Mouse (Mus musculus): ENCODE measurements around the gene Ier3. TPM values are rescaled to one million over a fixed set of nuclear protein-coding genes. Genes with fewer than 3 reads are reported as not detected.
A peak's percentile ranks its signal among the peaks of the same experiment; 100 is the strongest.
"Not testable (repeated sequence)": the region's sequence is repeated elsewhere in the genome, so short reads cannot be mapped to it uniquely, and the experiment has no call there.

The Ier3 gene
- total RNA-seq, 2 experiments from 2014 or later = 4.0 to 4.5 TPM

DNA sequence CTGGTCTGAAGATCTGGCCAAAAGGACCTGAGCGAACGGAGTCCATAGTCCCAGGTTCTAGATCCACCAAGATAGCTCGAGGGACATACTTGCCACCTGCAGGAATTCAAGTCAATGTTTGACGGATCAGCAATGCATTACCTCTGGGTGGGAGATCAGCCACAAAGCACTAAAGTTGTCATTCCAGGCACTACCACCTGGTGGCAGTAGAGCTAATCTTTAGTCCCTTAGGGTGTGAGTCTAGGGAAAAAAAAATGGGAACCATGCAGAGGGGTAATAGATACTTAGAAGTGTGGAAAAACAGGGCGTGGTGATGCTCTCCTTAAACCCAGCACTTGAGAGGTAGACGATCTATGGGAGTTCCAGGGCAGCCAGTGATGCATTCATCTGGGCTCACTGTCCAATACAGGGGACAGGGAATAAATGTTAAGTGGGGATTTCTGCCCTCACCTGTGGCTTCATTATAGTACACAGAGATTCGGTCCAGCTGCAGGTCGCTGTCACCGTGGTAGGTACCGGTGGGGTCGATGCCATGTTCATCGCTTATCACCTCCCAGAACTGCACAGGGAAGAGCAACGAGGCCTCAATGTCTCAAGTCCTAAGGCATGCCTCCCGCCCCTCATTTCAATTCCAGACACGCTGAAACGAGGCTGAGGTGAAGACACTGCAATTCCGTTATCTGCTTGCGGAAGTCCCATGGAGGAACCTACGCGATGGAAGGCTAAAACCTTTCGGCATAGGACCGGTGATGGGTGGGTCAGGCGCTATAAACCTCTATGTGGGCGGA, 14.9 kb downstream of the Ier3 start:
- peak; percentile 68 for DNase-seq

DNA sequence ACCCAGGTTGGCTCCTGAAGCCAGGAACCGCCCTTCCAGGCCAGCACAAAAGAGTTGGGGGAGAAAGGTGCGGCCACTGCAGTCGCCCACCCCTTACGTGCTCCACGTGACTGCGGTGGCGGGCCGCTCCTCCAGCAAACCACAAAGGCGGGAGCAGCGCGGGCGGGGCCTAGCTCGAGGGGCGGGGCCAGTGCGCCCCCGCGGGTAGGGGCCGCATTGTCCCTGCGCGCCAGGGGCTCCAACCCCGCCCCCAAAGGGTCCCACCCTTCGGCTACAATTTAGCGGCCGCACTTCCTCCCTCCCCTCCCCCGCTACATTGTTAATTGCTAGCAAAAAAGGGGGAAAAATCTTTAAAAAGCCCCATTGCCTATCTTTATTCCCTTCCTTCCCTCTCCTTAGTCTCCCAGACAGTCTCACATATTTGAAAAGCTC, 15.5 kb downstream of the Ier3 start:
- peak; percentile 88 for DNase-seq

DNA sequence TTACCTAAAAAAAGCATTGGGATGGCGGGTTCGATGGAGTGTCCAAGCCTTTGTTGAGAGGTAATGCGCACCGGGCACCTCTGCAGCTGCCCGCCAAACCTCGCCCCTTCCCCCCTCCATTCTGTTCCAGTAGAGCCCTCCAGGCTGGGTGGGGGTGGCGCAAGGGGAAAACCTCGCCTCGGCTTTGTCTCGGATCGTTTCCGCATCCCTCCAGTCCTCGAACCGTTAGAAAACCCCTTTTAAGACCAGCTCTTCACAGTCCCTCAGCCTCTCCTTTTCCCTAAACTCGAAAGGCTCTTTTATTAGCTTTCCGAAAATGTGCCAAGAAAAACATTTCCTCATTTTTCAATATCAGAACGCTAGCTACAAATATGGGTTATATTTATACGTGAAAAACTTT, 16.0 kb downstream of the Ier3 start:
- no peak for DNase-seq

DNA sequence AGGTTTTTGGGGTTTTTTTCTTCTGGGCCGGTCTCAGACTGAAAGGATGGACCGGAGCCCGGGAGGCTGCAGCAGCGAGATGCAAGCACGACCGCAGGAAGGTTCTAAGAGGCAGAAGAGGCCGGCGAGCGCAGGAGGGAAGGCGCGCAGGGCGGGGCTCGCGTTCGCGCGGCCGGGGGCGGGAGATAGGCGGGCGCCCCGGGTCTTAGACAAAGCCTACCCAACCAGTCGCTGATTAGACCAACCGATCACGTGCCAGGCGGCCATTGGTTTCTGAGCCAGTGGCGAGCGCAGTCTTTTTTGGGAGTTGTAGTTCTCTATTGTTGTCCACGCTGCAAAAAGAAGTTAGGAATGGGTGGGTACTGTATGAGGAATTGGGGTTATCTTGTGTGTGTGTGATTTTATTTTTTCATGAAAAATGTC, 16.6 kb downstream of the Ier3 start, which contains the start of gene Tubb5:
TSS of gene Tubb5 (minus strand) at position 185 of the 423 bp plus-strand sequence.
- DNase-seq = peak; percentile 97

DNA sequence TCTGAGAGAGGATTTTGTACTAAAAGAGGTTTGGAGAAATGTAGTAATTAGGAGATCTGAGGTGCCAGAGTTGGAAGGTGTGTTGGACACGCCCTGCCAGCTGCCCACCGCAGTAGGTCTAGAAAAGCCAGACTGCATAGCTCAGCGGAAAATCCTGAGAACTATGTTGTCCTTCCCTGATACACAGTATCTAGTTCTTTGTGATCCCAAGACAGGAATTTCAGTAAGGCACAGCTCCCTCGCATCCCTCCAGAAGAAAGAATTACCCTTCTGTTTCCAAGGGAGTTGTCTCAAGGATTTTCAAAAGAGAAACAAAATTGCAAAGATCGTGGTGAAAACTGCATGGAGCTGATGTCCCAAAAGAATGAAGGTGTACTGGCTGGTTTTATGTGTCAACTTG, 17.1 kb downstream of the Ier3 start:
- DNase-seq = no peak

DNA sequence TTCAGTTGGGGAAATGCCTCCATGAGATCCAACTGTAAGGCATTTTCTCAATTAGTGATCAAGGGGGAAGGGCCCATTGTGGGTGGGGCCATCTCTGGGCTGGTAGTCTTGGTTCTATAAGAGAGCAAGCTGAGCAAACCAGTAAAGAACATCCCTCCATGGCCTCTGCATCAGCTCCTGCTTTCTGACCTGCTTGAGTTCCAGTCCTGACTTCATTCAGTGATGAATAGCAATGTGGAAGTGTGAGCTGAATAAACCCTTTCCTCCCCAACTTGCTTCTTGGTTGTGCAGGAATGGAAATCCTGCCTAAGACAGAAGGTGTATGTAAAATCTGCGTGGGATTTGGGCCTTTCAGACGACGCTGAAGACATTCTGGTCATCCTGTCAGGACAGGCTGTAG, 17.5 kb downstream of the Ier3 start:
- not testable (repeated sequence) for DNase-seq

DNA sequence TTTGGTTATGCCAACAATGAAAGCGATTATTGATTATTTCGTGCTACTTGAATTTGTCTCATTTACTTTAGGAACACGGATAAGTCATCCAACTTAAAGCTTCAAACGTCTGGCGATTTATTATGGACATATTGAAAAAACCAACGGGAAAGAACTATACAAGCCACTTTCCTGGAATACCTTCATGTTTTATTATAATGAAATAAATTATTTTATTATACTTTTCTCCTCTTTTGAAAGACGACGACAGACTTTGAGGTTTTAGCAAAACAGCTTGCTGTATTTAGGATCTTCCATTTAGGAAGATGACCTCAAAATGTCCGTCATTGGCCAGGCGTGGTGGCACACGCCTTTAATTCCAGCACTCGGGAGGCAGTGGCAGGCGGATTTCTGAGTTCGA, 19.1 kb downstream of the Ier3 start:
- DNase-seq = no peak

DNA sequence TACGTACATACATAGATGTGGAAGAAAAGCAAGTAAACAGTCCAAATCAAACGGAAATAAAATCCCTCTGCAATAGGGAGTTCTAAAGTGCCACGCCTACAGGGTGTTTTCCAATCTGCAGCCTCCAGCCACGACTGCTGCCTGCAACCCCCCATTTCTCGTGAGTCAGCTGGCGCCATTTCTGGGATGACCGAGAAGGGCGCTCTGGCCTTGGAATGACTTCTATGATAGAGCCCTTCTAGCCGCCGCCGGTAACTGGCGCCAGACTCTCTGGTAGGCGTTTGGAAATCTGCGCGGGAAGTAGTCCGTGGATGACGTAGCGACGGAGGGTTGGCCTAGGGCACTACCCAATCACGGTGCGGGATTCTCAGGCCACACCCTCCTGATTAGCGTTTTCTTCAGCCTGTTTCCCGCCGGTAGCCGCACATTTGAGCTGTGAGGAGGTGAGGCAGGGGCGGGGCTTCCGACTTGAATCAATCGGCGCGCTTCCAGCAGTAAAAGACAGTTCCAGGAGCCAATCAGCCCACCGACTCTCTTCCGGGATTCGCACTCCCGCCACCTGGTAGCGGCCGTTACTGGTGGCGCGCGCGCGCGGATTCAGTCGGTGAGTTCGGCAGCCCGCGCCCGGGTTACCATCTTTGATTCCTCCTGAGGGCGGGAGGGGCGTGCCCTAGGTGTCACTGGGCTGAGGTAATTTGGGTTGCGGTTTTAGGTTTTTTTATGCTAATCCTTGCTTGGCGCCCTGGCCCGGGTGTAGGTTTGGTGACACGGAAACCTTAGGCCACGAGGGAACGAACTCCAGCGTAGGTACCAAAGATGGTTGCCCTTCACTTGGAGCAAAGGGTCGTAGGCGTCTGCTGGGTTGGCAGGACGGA, 19.8 kb downstream of the Ier3 start, which contains the start of gene Mdc1:
TSS of gene Mdc1 (plus strand) at position 440 of the 875 bp plus-strand sequence.
- DNase-seq = peak; percentile 99

DNA sequence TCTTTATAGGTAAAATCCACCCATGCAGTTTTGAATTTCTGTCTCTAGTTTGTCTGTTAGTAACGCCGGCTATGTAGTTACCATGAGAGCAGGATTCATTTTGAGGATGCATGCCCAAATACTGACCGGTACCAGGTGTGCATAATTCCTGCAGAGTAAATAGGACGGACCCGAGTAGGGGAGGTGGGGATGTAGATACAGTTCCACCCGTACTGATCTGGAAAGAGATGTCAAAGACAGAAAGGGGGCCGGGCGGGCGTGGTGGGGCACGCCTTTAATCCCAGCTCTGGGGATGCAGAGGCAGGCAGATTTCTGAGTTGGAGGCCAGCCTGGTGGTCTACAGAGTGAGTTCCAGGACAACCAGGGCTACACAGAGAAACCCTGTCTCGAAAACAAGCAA, 20.5 kb downstream of the Ier3 start:
- no peak for DNase-seq

DNA sequence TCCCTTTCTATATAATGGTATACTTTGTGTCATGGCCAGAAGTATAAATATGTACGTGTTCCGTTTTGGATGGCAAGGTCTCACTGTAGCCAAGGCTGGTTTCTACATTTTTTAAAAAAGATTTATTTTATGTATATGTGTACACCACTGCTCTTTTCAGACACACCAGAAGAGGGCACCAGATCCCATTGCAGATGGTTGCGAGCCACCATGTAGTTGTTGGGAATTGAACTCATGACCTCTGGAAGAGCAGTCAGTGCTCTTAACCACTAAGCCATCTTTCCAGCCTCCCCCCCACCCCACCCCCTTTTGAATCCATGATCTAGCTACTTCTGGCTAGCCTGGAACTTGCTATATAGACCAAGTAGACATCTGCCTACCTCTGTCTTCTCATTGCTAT, 22.0 kb downstream of the Ier3 start:
- DNase-seq = no peak

DNA sequence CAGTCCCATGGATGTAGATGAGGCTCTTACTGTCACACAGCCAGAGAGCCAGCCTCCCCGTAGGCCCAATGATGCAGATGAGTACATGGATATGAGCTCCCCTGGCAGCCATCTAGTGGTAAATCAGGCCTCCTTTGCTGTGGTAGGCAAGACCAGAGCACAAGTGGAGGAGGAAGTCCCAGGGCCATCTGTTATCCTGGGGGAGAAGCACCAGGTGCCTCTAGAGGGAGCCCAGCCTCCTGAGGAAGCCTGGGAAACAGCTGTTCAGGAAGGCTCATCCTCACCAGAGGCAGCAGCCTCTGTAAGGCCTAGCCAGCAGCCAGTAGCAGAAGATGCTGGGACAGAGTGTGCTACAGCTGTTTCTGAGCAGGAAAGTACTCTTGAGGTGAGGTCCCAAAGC, 26.6 kb downstream of the Ier3 start:
- DNase-seq = no peak

DNA sequence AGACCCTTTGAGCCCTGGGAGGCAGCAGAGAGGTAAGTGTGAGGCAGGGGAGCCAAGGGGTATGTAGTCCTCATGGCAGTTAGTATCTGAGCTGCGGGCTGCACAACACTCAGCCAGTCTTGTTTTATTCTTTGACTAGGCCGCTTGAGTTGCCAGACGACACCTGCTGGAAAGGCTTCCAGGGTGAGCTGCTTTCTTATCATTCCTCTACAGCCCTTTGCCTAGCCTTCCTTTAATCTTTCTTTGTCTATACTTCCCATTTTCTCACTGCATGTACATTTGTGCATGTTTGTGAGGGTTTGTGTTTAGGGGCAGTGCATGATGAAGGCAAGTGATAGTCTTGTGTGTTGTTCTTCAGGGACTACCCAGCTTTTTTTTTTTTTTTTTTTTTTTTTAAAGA, 29.5 kb downstream of the Ier3 start:
- DNase-seq = no peak

DNA sequence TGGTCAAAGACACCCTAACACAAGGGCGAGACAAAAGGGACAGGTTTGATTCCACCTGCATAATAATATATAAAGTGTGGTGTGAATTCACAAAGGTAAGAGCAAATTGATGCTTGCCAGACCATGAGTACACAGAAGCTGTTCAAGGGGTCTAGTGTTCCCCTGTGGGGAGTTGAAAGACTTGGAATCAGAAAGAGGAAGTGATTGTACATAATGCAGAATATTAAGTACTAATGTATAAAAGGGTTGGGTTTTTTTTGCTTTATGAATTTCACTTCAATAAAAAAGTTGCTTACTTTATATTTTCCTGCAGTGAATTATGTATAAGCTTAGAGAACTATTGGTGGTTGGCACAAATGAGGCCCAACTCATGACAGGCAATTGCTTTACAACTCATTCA, 37.9 kb downstream of the Ier3 start:
- DNase-seq = no peak

DNA sequence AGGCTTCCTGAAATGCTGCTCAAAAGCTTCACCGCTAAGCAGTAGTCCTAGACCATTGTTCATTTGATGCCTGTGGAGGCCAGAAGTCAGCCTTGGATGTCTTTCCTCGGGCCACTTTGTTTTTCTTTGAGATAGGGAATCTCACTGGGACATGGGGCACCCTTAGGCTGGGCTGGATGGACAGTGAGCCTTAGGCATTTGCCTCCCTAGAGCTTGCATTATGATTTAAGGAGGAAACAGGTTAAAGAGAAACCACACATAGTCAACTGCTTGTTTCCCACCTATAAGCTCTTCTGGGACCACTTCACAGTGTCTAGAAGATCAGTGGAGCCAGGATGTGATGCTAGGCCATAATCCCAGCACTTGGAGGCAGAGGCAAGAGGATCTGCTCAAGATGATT, 38.4 kb downstream of the Ier3 start:
- DNase-seq = no peak

DNA sequence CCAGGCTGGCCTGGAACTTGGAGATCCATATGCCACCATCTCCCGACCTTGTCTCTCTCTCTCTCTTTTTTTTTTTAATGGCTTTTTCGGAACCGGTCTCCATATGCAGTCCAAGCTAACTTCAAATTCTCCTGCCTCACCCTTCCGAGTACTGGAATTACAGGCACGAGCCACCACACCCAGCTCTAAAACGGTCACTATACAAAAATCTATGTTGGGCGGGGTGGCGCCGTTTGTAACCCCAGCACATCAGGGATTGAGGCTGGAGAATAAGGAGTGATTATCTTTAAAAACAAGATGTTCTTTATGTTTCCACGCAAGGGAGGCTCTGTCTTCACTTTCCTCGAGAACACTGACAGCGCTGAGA, 39.3 kb downstream of the Ier3 start:
- no peak for DNase-seq

DNA sequence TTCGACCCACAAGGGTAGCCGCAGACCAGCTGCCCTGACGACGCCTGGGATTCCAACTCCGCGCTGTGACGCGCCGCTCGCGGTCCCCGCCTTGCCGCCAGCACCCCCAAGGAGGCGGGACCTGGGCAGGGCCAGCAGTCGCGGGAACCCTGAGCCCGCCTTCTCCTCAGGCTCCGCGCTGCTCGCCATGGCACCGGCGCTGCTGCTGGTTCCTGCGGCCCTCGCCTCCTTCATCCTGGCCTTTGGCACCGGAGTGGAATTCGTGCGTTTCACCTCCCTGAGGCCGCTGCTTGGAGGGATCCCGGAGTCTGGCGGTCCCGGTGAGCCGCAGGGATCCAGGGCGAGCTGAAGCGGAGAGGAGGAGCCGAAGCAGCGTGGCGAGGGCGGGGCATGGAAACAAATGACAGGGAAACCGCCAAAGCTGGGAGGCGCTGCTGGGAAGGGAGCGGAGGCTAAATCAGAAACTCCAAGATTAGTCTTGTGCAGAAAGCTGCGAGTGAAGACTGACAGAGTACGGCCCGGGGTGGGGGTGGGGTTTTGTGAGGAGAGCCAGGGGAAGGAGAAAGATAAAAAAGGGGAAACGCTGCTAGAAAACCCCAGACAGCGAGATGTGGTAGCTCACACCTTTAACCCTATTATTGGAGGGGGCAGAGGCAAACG, 39.8 kb downstream of the Ier3 start, which contains the start of gene Nrm:
TSS of gene Nrm (plus strand) at position 121 of the 660 bp plus-strand sequence.
- peak; percentile 88 for DNase-seq

DNA sequence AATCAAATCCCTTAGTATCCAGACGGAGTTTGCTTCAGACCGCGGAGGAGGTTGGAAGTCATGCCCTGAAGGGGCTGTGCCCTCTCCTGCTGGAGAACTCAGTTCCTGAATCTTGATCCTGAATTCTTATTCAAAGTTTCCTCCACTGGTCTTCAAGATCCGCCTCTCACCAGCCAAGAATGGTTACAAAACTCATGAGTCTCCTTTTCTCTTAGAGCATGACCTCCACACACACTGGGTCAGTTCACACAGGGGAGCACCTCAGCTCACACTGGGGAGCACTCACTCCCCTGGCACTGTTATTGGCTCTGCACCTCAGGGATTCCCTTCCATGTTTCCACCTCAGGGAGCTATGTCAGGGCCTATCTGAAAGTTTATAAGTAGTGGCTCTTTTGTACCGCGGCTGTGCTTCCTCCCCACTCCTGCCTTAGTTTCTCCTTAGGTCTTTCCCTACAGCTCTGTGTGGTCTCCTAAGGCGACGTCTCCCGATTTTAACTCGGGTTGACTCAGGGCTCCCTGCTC, 43.4 kb downstream of the Ier3 start:
- no peak for DNase-seq

DNA sequence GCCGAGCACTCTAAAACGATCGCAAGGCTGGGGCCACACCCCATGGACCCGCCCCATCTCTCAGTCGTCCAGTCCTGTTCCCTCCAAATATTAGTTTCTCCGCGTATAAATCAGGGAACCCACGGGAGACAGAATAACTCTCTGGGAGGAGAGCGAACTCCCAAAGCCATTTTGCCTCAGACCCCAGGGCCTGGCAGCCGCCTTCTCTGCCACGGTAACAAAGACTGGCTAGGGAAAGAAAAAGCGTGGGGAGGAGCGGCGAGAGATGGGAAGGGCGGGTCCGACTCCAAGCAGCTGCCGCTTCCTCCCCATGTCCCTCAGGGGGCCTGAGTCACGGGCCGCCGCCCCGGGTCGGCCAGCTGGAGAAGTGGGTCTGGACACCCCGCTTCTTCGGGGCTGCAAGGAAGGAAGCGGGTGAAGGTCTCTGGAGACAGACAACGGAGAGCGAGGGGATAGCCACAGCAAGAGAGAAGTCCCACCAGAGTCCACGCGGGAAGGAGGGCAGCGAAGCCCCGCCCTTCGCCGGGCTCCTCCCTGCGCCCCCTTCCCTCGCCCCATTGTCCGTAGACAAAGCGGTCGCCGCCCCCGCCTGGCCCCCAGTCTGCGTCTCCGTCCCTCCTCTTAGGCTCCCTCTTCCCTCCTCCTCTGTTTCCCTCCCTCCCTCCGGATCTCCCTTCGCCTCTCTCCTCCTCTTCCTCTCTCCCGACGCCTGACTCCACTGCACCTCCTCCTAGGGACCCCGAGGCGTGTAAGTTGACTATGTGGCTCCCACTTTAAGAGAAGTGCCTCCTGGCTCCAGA, 44.2 kb downstream of the Ier3 start, which contains the start of gene Ppp1r18:
TSS of gene Ppp1r18 (plus strand) at position 113 of the 800 bp plus-strand sequence.
- DNase-seq = peak; percentile 84

DNA sequence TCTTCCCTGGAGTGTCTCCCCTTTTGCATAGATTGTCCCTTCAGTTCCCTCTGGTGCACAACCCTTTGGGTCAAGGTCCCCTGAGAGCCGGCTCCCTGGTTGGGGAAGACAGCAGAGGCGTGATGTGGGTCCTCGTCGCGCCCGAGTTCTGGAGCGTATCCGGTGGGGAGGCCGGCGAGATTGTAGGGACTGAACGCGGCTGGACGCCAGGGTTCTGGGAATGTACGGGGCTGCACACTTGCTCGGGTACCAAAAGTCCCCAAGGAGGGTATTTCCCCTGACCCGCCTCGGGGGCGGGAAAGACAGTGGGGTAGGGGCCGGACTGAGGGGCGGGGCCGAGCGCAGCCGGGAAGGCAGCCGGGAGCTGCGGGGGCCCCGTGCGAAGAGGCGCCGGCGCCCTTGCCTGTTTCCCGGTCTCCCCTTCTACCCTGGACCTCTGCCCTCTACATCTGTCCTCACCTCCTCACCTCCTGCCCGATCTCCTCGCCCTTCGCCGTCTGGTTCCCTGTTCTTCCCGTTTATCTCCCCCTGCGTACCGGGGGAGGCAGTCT, 44.9 kb downstream of the Ier3 start:
- DNase-seq = peak; percentile 83

DNA sequence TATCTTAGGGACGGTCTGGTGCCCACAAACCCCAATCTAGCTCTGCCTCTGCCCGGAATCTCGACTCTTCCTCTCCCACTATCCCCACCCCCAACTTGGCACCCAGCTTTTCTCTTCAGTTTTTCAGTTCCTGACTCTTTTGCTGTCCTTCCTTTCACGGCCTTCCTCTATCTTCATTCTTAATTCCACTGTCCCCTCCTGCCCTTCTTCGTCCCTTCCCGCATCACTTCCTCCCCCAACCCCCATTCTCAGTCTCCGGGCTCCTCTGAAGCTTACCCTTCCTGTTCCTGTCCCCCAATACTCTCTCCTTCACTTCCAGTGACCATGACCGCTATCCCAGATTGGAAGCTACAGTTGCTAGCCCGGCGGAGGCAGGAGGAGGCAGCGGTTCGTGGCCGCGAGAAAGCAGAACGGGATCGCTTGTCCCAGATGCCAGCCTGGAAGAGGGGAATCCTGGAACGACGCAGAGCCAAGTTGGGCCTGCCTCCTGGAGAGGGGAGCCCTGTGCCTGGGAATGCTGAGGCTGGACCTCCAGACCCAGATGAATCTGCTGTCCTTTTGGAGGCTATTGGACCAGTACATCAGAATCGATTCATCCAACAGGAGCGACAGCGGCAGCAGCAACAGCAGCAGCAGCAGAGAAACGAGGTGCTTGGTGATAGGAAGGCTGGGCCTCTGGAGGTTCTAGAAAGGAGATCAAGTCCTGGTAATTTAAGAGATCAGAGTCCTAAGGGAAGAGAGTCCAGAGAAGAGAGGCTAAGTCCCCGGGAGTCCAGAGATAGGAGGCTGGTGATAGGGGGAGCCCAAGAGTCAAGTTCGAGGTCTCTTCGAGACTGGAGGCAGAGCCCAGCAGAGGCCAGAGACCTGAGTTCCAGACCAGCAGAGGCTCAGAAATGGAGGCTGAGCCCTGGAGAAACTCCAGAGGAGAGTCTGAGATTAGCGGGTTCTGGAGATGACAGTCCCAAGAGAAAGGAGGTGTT, 45.7 kb downstream of the Ier3 start:
- DNase-seq = no peak
